Mouse (Mus musculus): ENCODE results near the gene Il20ra.

The Il20ra gene

GRCm38 (mm10) chr10:19712421-19712836 is at the start of gene Il20ra:
TSS of gene Il20ra (plus strand) at chr10:19712570.
- WGBS: 1% methylated on average over 29 of the region's 29 CpGs

- 72% methylated on average over 5 of the region's 5 CpGs for WGBS
Observed at GRCm38 (mm10) chr10:19668973-19669372, 43.4 kb upstream of the Il20ra start.

GRCm38 (mm10) chr10:19673146-19673545 is 39.2 kb upstream of the Il20ra start:
- whole genome bisulfite sequencing: 76% methylated on average over 1 of the region's 1 CpGs

GRCm38 (mm10) chr10:19687686-19688085 is 24.7 kb upstream of the Il20ra start:
- 82% methylated on average over 3 of the region's 3 CpGs for WGBS

- 86% methylated on average over 3 of the region's 3 CpGs for WGBS
Observed at GRCm38 (mm10) chr10:19691287-19691686, 21.1 kb upstream of the Il20ra start.

- 82% methylated on average over 13 of the region's 13 CpGs for WGBS
Observed at GRCm38 (mm10) chr10:19691771-19692170, 20.6 kb upstream of the Il20ra start.

GRCm38 (mm10) chr10:19692332-19692731 is 20.0 kb upstream of the Il20ra start:
- WGBS: 89% methylated on average over 7 of the region's 7 CpGs

- WGBS: 57% methylated on average over 8 of the region's 8 CpGs
Observed at GRCm38 (mm10) chr10:19692988-19693387, 19.4 kb upstream of the Il20ra start.

GRCm38 (mm10) chr10:19693629-19694028 is 18.7 kb upstream of the Il20ra start:
- 84% methylated on average over 2 of the region's 2 CpGs for WGBS

- 32% methylated on average over 1 of the region's 1 CpGs for WGBS
Observed at GRCm38 (mm10) chr10:19699331-19699730, 13.0 kb upstream of the Il20ra start.

GRCm38 (mm10) chr10:19704445-19704844 is 7.9 kb upstream of the Il20ra start:
- WGBS: 50% methylated on average over 8 of the region's 8 CpGs

GRCm38 (mm10) chr10:19707768-19708167 is 4.6 kb upstream of the Il20ra start:
- WGBS: 66% methylated on average over 12 of the region's 12 CpGs

- 69% methylated on average over 12 of the region's 12 CpGs for WGBS
Observed at GRCm38 (mm10) chr10:19708277-19709070, 3.9 kb upstream of the Il20ra start.

GRCm38 (mm10) chr10:19711020-19711419 is 1.4 kb upstream of the Il20ra start:
- whole genome bisulfite sequencing: 79% methylated on average over 3 of the region's 3 CpGs

- WGBS: 33% methylated on average over 7 of the region's 7 CpGs
Observed at GRCm38 (mm10) chr10:19711551-19712171, 709 bp upstream of the Il20ra start.

- WGBS: 82% methylated on average over 3 of the region's 3 CpGs
Observed at GRCm38 (mm10) chr10:19718627-19719026, 6.3 kb downstream of the Il20ra start.

GRCm38 (mm10) chr10:19722320-19722719 is 9.9 kb downstream of the Il20ra start:
- 31% methylated on average over 3 of the region's 3 CpGs for WGBS

GRCm38 (mm10) chr10:19724158-19724832 is 11.9 kb downstream of the Il20ra start:
- 94% methylated on average over 11 of the region's 11 CpGs for WGBS

GRCm38 (mm10) chr10:19738442-19738841 is 26.1 kb downstream of the Il20ra start:
- 88% methylated on average over 2 of the region's 2 CpGs for WGBS

GRCm38 (mm10) chr10:19745662-19746061 is 33.3 kb downstream of the Il20ra start:
- WGBS: 43% methylated on average over 1 of the region's 1 CpGs

- 90% methylated on average over 1 of the region's 1 CpGs for WGBS
Observed at GRCm38 (mm10) chr10:19746156-19746555, 33.8 kb downstream of the Il20ra start.

GRCm38 (mm10) chr10:19747661-19748060 is 35.3 kb downstream of the Il20ra start:
- 92% methylated on average over 4 of the region's 4 CpGs for WGBS

- 85% methylated on average over 2 of the region's 2 CpGs for WGBS
Observed at GRCm38 (mm10) chr10:19765459-19765858, 53.1 kb downstream of the Il20ra start.
